Mouse (Mus musculus) intestine, embryonic 15.5 days (tissue): ENCODE data around the gene Ebf4. TPM values are rescaled to one million over a fixed set of nuclear protein-coding genes. Genes with fewer than 3 reads are reported as not detected.

Experiments used
- ATAC-seq: fragments of 200-750 bp; cut with Nextera tagmentation; 2 replicates; pipeline ENCODE4 v1.8.0; 2017; ENCODE audit warnings: moderate TSS enrichment, moderate library complexity
- H3K27ac ChIP-seq: fragments of 300-500 bp; sonication (generic); 2 replicates; pipeline ENCODE4 v1.5.1; 2015; ENCODE audit warnings: mild to moderate bottlenecking, inconsistent platforms
- H3K27me3 ChIP-seq: fragments of 300-500 bp; sonication (generic); replicated peaks from 2 replicates; pipeline ENCODE4 v1.6.1; 2015; ENCODE audit warnings: inconsistent platforms
- H3K36me3 ChIP-seq: fragments of 300-500 bp; sonication (generic); 2 replicates; pipeline ENCODE4 v1.6.1; 2015; ENCODE audit warnings: inconsistent platforms
- H3K4me1 ChIP-seq: fragments of 300-500 bp; sonication (generic); replicated peaks from 2 replicates; pipeline ENCODE4 v1.6.1; 2015; ENCODE audit warnings: inconsistent platforms
- H3K4me2 ChIP-seq: fragments of 300-500 bp; sonication (generic); replicated peaks from 2 replicates; pipeline ENCODE4 v1.6.1; 2015; ENCODE audit warnings: mild to moderate bottlenecking, inconsistent platforms
- H3K4me3 ChIP-seq: fragments of 300-500 bp; sonication (generic); replicated peaks from 2 replicates; pipeline ENCODE4 v1.5.1; 2015; ENCODE audit warnings: inconsistent platforms
- H3K9ac ChIP-seq: fragments of 300-500 bp; sonication (generic); 2 replicates; pipeline ENCODE4 v1.6.1; 2015; ENCODE audit warnings: inconsistent platforms
- H3K9me3 ChIP-seq: fragments of 300-500 bp; sonication (generic); 2 replicates; pipeline ENCODE4 v1.6.1; 2016; ENCODE audit warnings: inconsistent platforms
- WGBS: fragments of 180-500 bp; shearing (Covaris S2); methylation state at CpG from one replicate; pipeline ENCODE4 v1.1.7; 2015; 5-methylcytosine and 5-hydroxymethylcytosine counted together
- polyA plus RNA-seq: library from polyadenylated mRNA; unstranded; fragments of >200 nt; fragmentation: Nextera tagmentation; extraction: Ambion mirVana; gene quantifications from 2 replicates; pipeline ENCODE4 v1.2.1, GENCODE M21; 2015

Ebf4 gene
- polyA plus RNA-seq, 1 experiment from 2014 or later, result 2.2 TPM

GRCm38 (mm10) chr2:130297580-130297979, 2.6 kb downstream of the Ebf4 start:
- H3K27ac ChIP-seq, result no peak overlapping the region
- no peaks in the 10 kb centered on the region for H3K9me3 ChIP-seq
- H3K9ac ChIP-seq, result no peak overlapping the region
- peaks cover 24% of the 10 kb centered on the region for H3K4me1 ChIP-seq
- H3K36me3 ChIP-seq, result no peaks in the 10 kb centered on the region
- H3K27me3 ChIP-seq, result peaks cover 7% of the 10 kb centered on the region; the same call in 1 of the 2 replicates
- WGBS, result 78% methylated on average over 9 of the region's 9 CpGs
- no peak overlapping the region for H3K4me2 ChIP-seq
- no peak for ATAC-seq
- H3K4me3 ChIP-seq, result no peak overlapping the region

- Histone ChIP-seq H3K9ac (no peak overlapping the region), H3K9me3 (no peaks in the 10 kb centered on the region), H3K4me1 (no peaks in the 10 kb centered on the region), H3K36me3 (no peaks in the 10 kb centered on the region), H3K27ac (no peak overlapping the region), H3K4me2 (no peak overlapping the region), H3K27me3 (no peaks in the 10 kb centered on the region), H3K4me3 (no peak overlapping the region)
- no peak for ATAC-seq
- WGBS, result 60% methylated on average over 4 of the region's 4 CpGs
These were observed 8.0 kb downstream of the Ebf4 start for GRCm38 (mm10) chr2:130303014-130303413.

- no peak for ATAC-seq
- Histone ChIP-seq H3K9me3 (no peaks in the 10 kb centered on the region), H3K4me3 (no peak overlapping the region), H3K4me1 (no peaks in the 10 kb centered on the region), H3K9ac (no peak overlapping the region), H3K27ac (no peak overlapping the region), H3K27me3 (no peaks in the 10 kb centered on the region), H3K36me3 (no peaks in the 10 kb centered on the region), H3K4me2 (no peak overlapping the region)
- WGBS, result 74% methylated on average over 1 of the region's 1 CpGs
These were observed 32.1 kb downstream of the Ebf4 start for GRCm38 (mm10) chr2:130327057-130327456.

- Histone ChIP-seq H3K4me3 (no peak overlapping the region), H3K27me3 (no peaks in the 10 kb centered on the region), H3K9ac (no peak overlapping the region), H3K36me3 (no peaks in the 10 kb centered on the region), H3K9me3 (no peaks in the 10 kb centered on the region), H3K4me1 (no peaks in the 10 kb centered on the region), H3K4me2 (no peak overlapping the region), H3K27ac (no peak overlapping the region)
- 92% methylated on average over 2 of the region's 2 CpGs for WGBS
- ATAC-seq, result no peak
These were observed 34.5 kb downstream of the Ebf4 start for GRCm38 (mm10) chr2:130329502-130329901.

- Histone ChIP-seq H3K36me3 (no peaks in the 10 kb centered on the region), H3K27ac (no peak overlapping the region), H3K9me3 (no peaks in the 10 kb centered on the region), H3K4me3 (no peak overlapping the region), H3K9ac (no peak overlapping the region), H3K4me1 (no peaks in the 10 kb centered on the region), H3K4me2 (no peak overlapping the region), H3K27me3 (no peaks in the 10 kb centered on the region)
- ATAC-seq, result no peak
- WGBS, result 88% methylated on average over 6 of the region's 6 CpGs
These were observed 40.1 kb downstream of the Ebf4 start for GRCm38 (mm10) chr2:130335112-130335511.

- ATAC-seq, result no peak
- Histone ChIP-seq H3K9me3 (no peaks in the 10 kb centered on the region), H3K27me3 (no peaks in the 10 kb centered on the region), H3K27ac (no peak overlapping the region), H3K36me3 (no peaks in the 10 kb centered on the region), H3K4me2 (no peak overlapping the region), H3K4me3 (no peak overlapping the region), H3K4me1 (no peaks in the 10 kb centered on the region), H3K9ac (no peak overlapping the region)
- WGBS, result 85% methylated on average over 8 of the region's 8 CpGs
These were observed 45.7 kb downstream of the Ebf4 start for GRCm38 (mm10) chr2:130340464-130341219.

GRCm38 (mm10) chr2:130341220-130341580, 46.2 kb downstream of the Ebf4 start:
- no peak for ATAC-seq
- H3K4me3 ChIP-seq, result no peak overlapping the region
- no peaks in the 10 kb centered on the region for H3K4me1 ChIP-seq
- WGBS, result 88% methylated on average over 7 of the region's 7 CpGs
- no peak overlapping the region for H3K4me2 ChIP-seq
- H3K9ac ChIP-seq, result no peak overlapping the region
- H3K36me3 ChIP-seq, result no peaks in the 10 kb centered on the region
- no peaks in the 10 kb centered on the region for H3K9me3 ChIP-seq
- no peaks in the 10 kb centered on the region for H3K27me3 ChIP-seq
- no peak overlapping the region for H3K27ac ChIP-seq

- ATAC-seq, result no peak
- H3K27me3 ChIP-seq, result no peaks in the 10 kb centered on the region
- no peak overlapping the region for H3K27ac ChIP-seq
- no peak overlapping the region for H3K9ac ChIP-seq
- H3K4me3 ChIP-seq, result no peak overlapping the region
- H3K9me3 ChIP-seq, result no peaks in the 10 kb centered on the region
- WGBS, result 92% methylated on average over 3 of the region's 3 CpGs
- no peak overlapping the region for H3K4me2 ChIP-seq
- H3K36me3 ChIP-seq, result no peaks in the 10 kb centered on the region
- H3K4me1 ChIP-seq, result no peaks in the 10 kb centered on the region
These were observed 55.4 kb downstream of the Ebf4 start for GRCm38 (mm10) chr2:130350376-130350775.

- Histone ChIP-seq H3K27ac (no peak overlapping the region), H3K9ac (no peak overlapping the region), H3K9me3 (no peaks in the 10 kb centered on the region), H3K4me2 (no peak overlapping the region), H3K36me3 (no peaks in the 10 kb centered on the region), H3K4me1 (no peaks in the 10 kb centered on the region), H3K27me3 (no peaks in the 10 kb centered on the region), H3K4me3 (no peak overlapping the region)
- no peak for ATAC-seq
- 53% methylated on average over 5 of the region's 5 CpGs for WGBS
These were observed 56.9 kb downstream of the Ebf4 start for GRCm38 (mm10) chr2:130351758-130352339.

GRCm38 (mm10) chr2:130353411-130353810, 58.4 kb downstream of the Ebf4 start:
- no peaks in the 10 kb centered on the region for H3K27me3 ChIP-seq
- no peaks in the 10 kb centered on the region for H3K9me3 ChIP-seq
- no peak for ATAC-seq
- H3K9ac ChIP-seq, result no peak overlapping the region
- H3K4me2 ChIP-seq, result no peak overlapping the region
- H3K27ac ChIP-seq, result no peak overlapping the region
- no peaks in the 10 kb centered on the region for H3K36me3 ChIP-seq
- H3K4me1 ChIP-seq, result no peaks in the 10 kb centered on the region
- WGBS, result 92% methylated on average over 8 of the region's 8 CpGs
- H3K4me3 ChIP-seq, result no peak overlapping the region

- H3K27me3 ChIP-seq, result no peaks in the 10 kb centered on the region
- H3K4me3 ChIP-seq, result no peak overlapping the region
- H3K9me3 ChIP-seq, result no peaks in the 10 kb centered on the region
- no peaks in the 10 kb centered on the region for H3K4me1 ChIP-seq
- H3K9ac ChIP-seq, result no peak overlapping the region
- no peaks in the 10 kb centered on the region for H3K36me3 ChIP-seq
- H3K27ac ChIP-seq, result no peak overlapping the region
- 75% methylated on average over 3 of the region's 3 CpGs for WGBS
- no peak for ATAC-seq
- no peak overlapping the region for H3K4me2 ChIP-seq
These were observed 58.9 kb downstream of the Ebf4 start for GRCm38 (mm10) chr2:130353889-130354288.

- Histone ChIP-seq H3K9me3 (no peaks in the 10 kb centered on the region), H3K27me3 (peaks cover 27% of the 10 kb centered on the region), H3K4me3 (no peak overlapping the region), H3K4me2 (no peak overlapping the region), H3K9ac (no peak overlapping the region), H3K4me1 (no peaks in the 10 kb centered on the region), H3K27ac (no peak overlapping the region), H3K36me3 (no peaks in the 10 kb centered on the region)
- WGBS, result 91% methylated on average over 5 of the region's 5 CpGs
- ATAC-seq, result no peak
These were observed 62.6 kb downstream of the Ebf4 start for GRCm38 (mm10) chr2:130357551-130357950.

- H3K4me3 ChIP-seq, result no peak overlapping the region
- H3K27me3 ChIP-seq, result peaks cover 36% of the 10 kb centered on the region
- no peak for ATAC-seq
- H3K4me2 ChIP-seq, result no peak overlapping the region
- 21% methylated on average over 5 of the region's 5 CpGs for WGBS
- no peak overlapping the region for H3K9ac ChIP-seq
- H3K4me1 ChIP-seq, result no peaks in the 10 kb centered on the region
- no peak overlapping the region for H3K27ac ChIP-seq
- no peaks in the 10 kb centered on the region for H3K36me3 ChIP-seq
- H3K9me3 ChIP-seq, result no peaks in the 10 kb centered on the region
These were observed 63.9 kb downstream of the Ebf4 start for GRCm38 (mm10) chr2:130358852-130359251.
